Mouse (Mus musculus) heart, adult 2 months (tissue): ENCODE measurements at regions not wholly inside any gene's neighbourhood (a gene's known extent, or its start where the extent isn't known, plus 50 kb on each side); places are given as distances from the start of the nearest gene placed in this dataset.

Experiments used
- DNase-seq, 2 experiments: peaks; one replicate each; pipeline ENCODE4 v3.0.0; 2021
- H3K27ac ChIP-seq: fragments of 200-600 bp; 2 replicates; pipeline ENCODE4 v1.8.1; 2022
- H3K27me3 ChIP-seq: fragments of 200-500 bp; 2 replicates; pipeline ENCODE4 v1.6.1; 2012; ENCODE audit warnings: mild to moderate bottlenecking, low read length, inconsistent platforms, mixed read lengths; ENCODE audit not compliant: control insufficient read depth, insufficient read depth
- H3K36me3 ChIP-seq: fragments of 200-500 bp; 2 replicates; pipeline ENCODE4 v1.6.1; 2012; ENCODE audit warnings: low read length, inconsistent platforms; ENCODE audit not compliant: control insufficient read depth, insufficient read depth
- H3K4me1 ChIP-seq: fragments of 200-500 bp; 2 replicates; pipeline ENCODE4 v1.6.1; 2011; ENCODE audit warnings: low read length; ENCODE audit not compliant: control insufficient read depth, insufficient read depth
- H3K4me3 ChIP-seq: fragments of 200-600 bp; 2 replicates; pipeline ENCODE4 v1.8.1; 2022
- H3K79me2 ChIP-seq: fragments of 200-500 bp; replicated peaks from 2 replicates; pipeline ENCODE4 v1.6.1; 2012; ENCODE audit warnings: mild to moderate bottlenecking, inconsistent platforms, low read length, moderate library complexity, mixed read lengths; ENCODE audit not compliant: control insufficient read depth, insufficient read depth
- H3K9ac ChIP-seq: fragments of 200-500 bp; 2 replicates; pipeline ENCODE4 v1.6.1; 2012; ENCODE audit warnings: low read depth, mild to moderate bottlenecking, control low read depth, inconsistent platforms, low read length, mixed read lengths
- CTCF ChIP-seq: fragments of 200-600 bp; IDR thresholded peaks from 2 replicates; pipeline ENCODE4 v1.8.1; 2022; ENCODE audit warnings: antibody characterized with exemption, mild to moderate bottlenecking, moderate library complexity
- EP300 ChIP-seq: fragments of 200-500 bp; IDR thresholded peaks from 2 replicates; pipeline ENCODE4 v1.6.1; 2011; ENCODE audit warnings: low read depth, low read length, control low read depth; ENCODE audit not compliant: insufficient read depth
- POLR2A ChIP-seq: fragments of 200-500 bp; IDR thresholded peaks from 2 replicates; pipeline ENCODE4 v1.6.1; 2011; ENCODE audit warnings: mild to moderate bottlenecking, low read depth, low read length, control low read depth; ENCODE audit not compliant: insufficient read depth
- WGBS: fragments of 180-500 bp; shearing (Covaris S2); methylation state at CpG from one replicate; pipeline ENCODE4 v1.1.7; 2018; 5-methylcytosine and 5-hydroxymethylcytosine counted together
- intact Hi-C: fragments of 180-260 bp; cut with DNase I; formaldehyde crosslinking; loops from one replicate; pipeline ENCODE4 v1.15.1; 2025

DNA sequence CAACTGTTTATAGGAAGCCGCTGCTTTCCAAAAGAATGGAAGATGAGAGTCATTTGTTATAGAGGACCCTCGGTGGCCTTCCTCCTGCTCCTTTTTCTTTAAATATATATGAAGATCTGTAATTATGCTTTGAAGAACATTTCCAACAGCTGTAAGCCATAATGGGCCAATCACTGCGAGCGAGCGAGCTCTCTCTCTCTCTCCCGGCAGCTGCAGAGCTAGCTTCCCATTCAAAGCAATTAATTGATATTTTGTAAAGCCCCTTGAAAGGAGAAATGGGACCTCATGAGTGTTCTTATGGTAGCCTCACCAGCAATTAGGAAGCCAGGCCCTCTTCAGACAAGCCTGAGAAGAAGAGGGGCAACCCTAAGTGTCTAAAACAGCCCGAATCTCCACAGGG is 174.1 kb downstream of the Gxylt1 start:
- no peak for DNase-seq
- no peaks in the 10 kb centered on the region for H3K4me1 ChIP-seq
- H3K36me3 ChIP-seq, result no peaks in the 10 kb centered on the region
- intact Hi-C loops, result no loop called here
- H3K4me3 ChIP-seq, result no peak overlapping the region
- no peak overlapping the region for H3K27ac ChIP-seq
- no peak overlapping the region for H3K9ac ChIP-seq
- no peaks in the 10 kb centered on the region for H3K79me2 ChIP-seq
- H3K27me3 ChIP-seq, result no peaks in the 10 kb centered on the region
- TF ChIP-seq EP300 (no peak), CTCF (no peak), POLR2A (no peak)
- WGBS, result 84% methylated on average over 7 of the region's 7 CpGs

DNA sequence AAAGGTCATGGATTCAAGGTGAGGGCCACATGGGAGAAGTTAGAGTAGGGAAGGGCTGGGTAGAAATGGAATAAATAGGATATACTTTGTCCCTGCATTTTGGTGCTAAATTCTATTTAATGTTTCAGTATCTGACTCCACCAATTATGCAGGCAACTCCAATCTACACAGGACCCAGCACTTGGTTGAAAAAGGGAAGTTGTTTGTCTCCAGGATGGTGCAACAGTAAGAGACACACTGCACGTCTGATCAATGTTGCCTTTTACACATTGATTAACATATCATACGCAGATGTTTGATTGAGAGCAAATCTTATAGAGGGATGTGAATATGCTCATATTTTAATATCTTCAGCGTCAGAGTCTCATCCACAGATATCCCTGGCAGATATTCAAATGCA is 175.1 kb downstream of the Gxylt1 start:
- WGBS, result 80% methylated on average over 3 of the region's 3 CpGs
- intact Hi-C loops, result no loop called here
- no peak for TF ChIP-seq POLR2A
- no peak for TF ChIP-seq EP300
- TF ChIP-seq CTCF, result no peak
- no peaks in the 10 kb centered on the region for H3K27me3 ChIP-seq
- H3K79me2 ChIP-seq, result no peaks in the 10 kb centered on the region
- DNase-seq, result no peak
- no peak overlapping the region for H3K9ac ChIP-seq
- no peaks in the 10 kb centered on the region for H3K36me3 ChIP-seq
- H3K27ac ChIP-seq, result no peak overlapping the region
- no peak overlapping the region for H3K4me3 ChIP-seq
- H3K4me1 ChIP-seq, result no peaks in the 10 kb centered on the region

GRCm38 (mm10) chr15:93096335-93096734 is 178.6 kb downstream of the Gxylt1 start:
- no peak for TF ChIP-seq CTCF
- TF ChIP-seq POLR2A, result no peak
- no peak for TF ChIP-seq EP300
- H3K4me3 ChIP-seq, result no peak overlapping the region
- no peaks in the 10 kb centered on the region for H3K27me3 ChIP-seq
- no peak overlapping the region for H3K9ac ChIP-seq
- no peak for DNase-seq
- no peak overlapping the region for H3K27ac ChIP-seq
- no peaks in the 10 kb centered on the region for H3K4me1 ChIP-seq
- WGBS, result 80% methylated on average over 5 of the region's 5 CpGs
- no peaks in the 10 kb centered on the region for H3K36me3 ChIP-seq
- intact Hi-C loops, result no loop called here
- H3K79me2 ChIP-seq, result no peaks in the 10 kb centered on the region

DNA sequence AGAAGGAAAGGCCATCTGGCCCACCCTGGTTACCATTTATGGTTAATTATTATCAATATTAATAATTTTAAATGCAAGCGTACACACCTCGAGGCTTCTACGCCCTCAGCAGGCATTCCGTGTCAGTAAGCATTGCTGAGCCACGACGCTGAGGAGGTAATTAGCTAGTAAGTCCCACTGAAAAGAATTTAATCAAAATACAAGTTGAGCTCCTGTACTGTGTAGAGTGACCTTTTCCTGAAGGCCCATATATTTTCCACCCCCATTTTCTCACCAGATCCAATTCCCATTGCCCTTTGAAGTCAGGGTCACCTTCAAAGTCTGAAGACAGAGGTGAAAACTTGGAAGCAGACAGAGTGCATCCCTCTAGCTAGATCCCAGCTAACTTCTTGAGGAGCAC is 179.8 kb downstream of the Gxylt1 start:
- no peaks in the 10 kb centered on the region for H3K79me2 ChIP-seq
- H3K4me1 ChIP-seq, result no peaks in the 10 kb centered on the region
- 92% methylated on average over 6 of the region's 6 CpGs for WGBS
- H3K36me3 ChIP-seq, result no peaks in the 10 kb centered on the region
- no peak overlapping the region for H3K27ac ChIP-seq
- no peaks in the 10 kb centered on the region for H3K27me3 ChIP-seq
- no peak overlapping the region for H3K4me3 ChIP-seq
- H3K9ac ChIP-seq, result no peak overlapping the region
- no peak for DNase-seq
- intact Hi-C loops, result no loop called here
- TF ChIP-seq EP300 (no peak), POLR2A (no peak), CTCF (no peak)

- Histone ChIP-seq H3K4me1 (no peaks in the 10 kb centered on the region), H3K4me3 (no peak overlapping the region), H3K9ac (no peak overlapping the region), H3K79me2 (no peaks in the 10 kb centered on the region), H3K27me3 (no peaks in the 10 kb centered on the region), H3K36me3 (no peaks in the 10 kb centered on the region), H3K27ac (no peak overlapping the region)
- 43% methylated on average over 23 of the region's 23 CpGs for WGBS
- DNase-seq, result no peak
- TF ChIP-seq CTCF (no peak), EP300 (no peak), POLR2A (no peak)
- intact Hi-C loops, result no loop called here
These were observed 180.5 kb downstream of the Gxylt1 start for GRCm38 (mm10) chr15:93094202-93095135.

DNA sequence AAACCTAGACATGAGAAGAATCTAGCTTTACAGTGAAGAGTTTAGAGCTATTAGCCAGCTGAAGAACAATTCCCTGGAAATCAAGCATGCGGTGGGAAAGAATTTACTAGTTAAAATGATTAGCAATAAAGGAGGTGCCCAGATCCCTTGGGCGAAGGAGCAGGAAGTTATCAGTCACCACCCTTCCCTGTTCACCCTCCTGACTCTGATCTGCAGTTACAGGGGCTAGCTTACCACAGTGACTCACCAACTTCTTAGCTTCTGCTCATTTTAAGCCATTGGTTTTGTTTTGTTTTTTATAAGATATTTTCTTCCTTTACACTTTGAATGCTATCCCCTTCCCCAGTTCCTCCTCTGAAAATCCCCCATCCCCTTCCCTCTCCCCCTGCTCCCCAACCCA is 183.6 kb downstream of the Gxylt1 start:
- Histone ChIP-seq H3K4me1 (no peaks in the 10 kb centered on the region), H3K36me3 (no peaks in the 10 kb centered on the region), H3K79me2 (no peaks in the 10 kb centered on the region), H3K27ac (no peak overlapping the region), H3K27me3 (no peaks in the 10 kb centered on the region), H3K9ac (no peak overlapping the region), H3K4me3 (no peak overlapping the region)
- DNase-seq, result no peak
- 49% methylated on average over 2 of the region's 2 CpGs for WGBS
- TF ChIP-seq CTCF (no peak), EP300 (no peak), POLR2A (no peak)
- intact Hi-C loops, result no loop called here
